Mouse (Mus musculus): Measurements from ENCODE around the gene Ak1.

Ak1 gene

GRCm38 (mm10) chr2:32601417-32602065 is 20.0 kb upstream of the Ak1 start:
- DNase-seq (ENCODE audit: low spot score): peak; percentile 62

- peak; percentile 75 for DNase-seq (ENCODE audit: low spot score)
These were observed 18.9 kb upstream of the Ak1 start for GRCm38 (mm10) chr2:32602600-32603054.

GRCm38 (mm10) chr2:32604631-32605030 is 16.9 kb upstream of the Ak1 start:
- DNase-seq (ENCODE audit: low spot score): no peak

- DNase-seq (ENCODE audit: low spot score): peak; percentile 82
These were observed 15.1 kb upstream of the Ak1 start for GRCm38 (mm10) chr2:32606161-32607142.

- DNase-seq (ENCODE audit: low spot score): peak; percentile 56
These were observed 14.2 kb upstream of the Ak1 start for GRCm38 (mm10) chr2:32607262-32607947.

- peak; percentile 77 for DNase-seq (ENCODE audit: low spot score)
These were observed 13.3 kb upstream of the Ak1 start for GRCm38 (mm10) chr2:32608141-32608777.

GRCm38 (mm10) chr2:32608778-32609435 is 12.7 kb upstream of the Ak1 start:
- no peak for DNase-seq (ENCODE audit: low spot score)

GRCm38 (mm10) chr2:32610610-32611229 is 10.8 kb upstream of the Ak1 start:
- peak; percentile 47 for DNase-seq (ENCODE audit: low spot score)

- DNase-seq (ENCODE audit: low spot score): no peak
These were observed 9.3 kb upstream of the Ak1 start for GRCm38 (mm10) chr2:32612274-32612673.

- no peak for DNase-seq (ENCODE audit: low spot score)
These were observed 4.4 kb upstream of the Ak1 start for GRCm38 (mm10) chr2:32617109-32617508.

- no peak for DNase-seq (ENCODE audit: low spot score)
These were observed 4.0 kb upstream of the Ak1 start for GRCm38 (mm10) chr2:32617601-32618000.

GRCm38 (mm10) chr2:32618051-32618450 is 3.5 kb upstream of the Ak1 start:
- DNase-seq (ENCODE audit: low spot score): no peak

GRCm38 (mm10) chr2:32620682-32621516 is 659 bp upstream of the Ak1 start:
- no peak for DNase-seq (ENCODE audit: low spot score)

- no peak for DNase-seq (ENCODE audit: low spot score)
These were observed 2.7 kb downstream of the Ak1 start for GRCm38 (mm10) chr2:32624111-32624748.

GRCm38 (mm10) chr2:32625212-32625872 is 3.8 kb downstream of the Ak1 start:
- no peak for DNase-seq (ENCODE audit: low spot score)

- DNase-seq (ENCODE audit: low spot score): no peak
These were observed 4.5 kb downstream of the Ak1 start for GRCm38 (mm10) chr2:32625873-32626694.

- DNase-seq (ENCODE audit: low spot score): no peak
These were observed 5.9 kb downstream of the Ak1 start for GRCm38 (mm10) chr2:32627266-32628043.

All from c-Kit-positive CD71-positive TER-119-positive erythroid progenitor cells, embryonic 14.5 days (primary cell).